Mouse (Mus musculus) c-Kit-positive CD71-negative TER-119-negative erythroid progenitor cells, embryonic 14.5 days (primary cell): ENCODE results near the gene Fam49a.
"Not testable (repeated sequence)": the region's sequence is repeated elsewhere in the genome, so short reads cannot be mapped to it uniquely, and the experiment has no call there.

Experiments
- DNase-seq: peaks from one replicate; pipeline ENCODE4 v3.0.0-alpha.2; 2013; ENCODE audit warnings: low read depth

The Fam49a gene

DNA sequence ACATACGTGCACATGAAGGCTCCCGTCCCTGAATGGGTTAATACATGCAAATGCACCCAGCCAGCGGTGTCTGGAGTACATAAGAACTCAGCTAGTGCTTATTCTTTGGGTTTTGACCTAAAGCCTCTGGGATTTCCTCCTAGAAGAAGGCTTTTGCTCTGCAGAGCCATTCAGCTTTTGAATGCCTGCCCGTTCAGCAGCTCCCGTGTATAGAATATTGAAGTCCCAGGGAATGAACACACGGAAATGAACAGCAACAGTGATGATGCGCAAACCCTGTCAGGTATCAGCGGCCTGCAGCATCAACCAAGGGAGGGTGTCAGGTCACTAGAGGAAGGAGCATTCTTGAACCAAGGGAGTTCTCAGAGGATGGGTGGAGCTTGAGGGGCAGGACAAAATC, 52.4 kb downstream of the Fam49a start:
- no peak for DNase-seq

DNA sequence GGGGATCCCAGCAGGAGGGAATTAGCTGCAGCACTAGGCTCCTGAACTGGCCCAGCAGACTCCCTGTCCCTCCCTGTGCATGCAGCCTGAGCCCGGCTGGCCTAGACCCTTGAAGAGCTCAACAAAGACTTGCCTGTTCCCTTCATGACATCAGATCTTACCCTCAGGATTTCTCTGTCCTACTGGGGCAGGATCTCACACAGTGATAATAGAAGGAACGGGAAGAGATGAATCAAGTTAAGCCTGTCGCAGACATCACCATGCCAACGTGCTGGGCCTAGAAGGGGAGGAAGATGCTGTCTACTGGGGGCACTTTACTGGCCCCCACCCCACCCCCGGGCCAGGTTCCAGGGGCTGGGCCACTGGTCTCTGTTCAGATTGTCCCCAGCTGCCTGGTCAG, 53.1 kb downstream of the Fam49a start:
- no peak for DNase-seq

DNA sequence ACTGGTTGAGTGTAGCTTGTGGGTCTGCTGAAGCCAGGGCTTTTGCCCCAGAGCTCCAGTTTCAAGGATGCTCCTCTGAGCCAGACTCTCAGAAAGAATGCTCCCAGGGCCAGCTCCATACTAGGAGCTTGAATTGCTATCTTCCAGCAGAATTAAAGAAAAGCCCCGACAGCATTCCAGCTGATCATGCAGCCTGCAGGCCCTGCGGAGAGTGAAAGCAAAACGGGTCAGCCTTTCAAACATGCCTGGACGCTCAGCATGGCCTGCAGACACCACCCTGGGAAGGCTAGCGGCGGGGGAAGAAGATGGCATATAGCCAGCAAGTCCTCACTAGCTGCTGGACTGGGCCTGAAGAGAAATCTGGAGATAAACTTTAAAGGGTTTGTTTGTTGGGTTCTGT, 55.0 kb downstream of the Fam49a start:
- no peak for DNase-seq

DNA sequence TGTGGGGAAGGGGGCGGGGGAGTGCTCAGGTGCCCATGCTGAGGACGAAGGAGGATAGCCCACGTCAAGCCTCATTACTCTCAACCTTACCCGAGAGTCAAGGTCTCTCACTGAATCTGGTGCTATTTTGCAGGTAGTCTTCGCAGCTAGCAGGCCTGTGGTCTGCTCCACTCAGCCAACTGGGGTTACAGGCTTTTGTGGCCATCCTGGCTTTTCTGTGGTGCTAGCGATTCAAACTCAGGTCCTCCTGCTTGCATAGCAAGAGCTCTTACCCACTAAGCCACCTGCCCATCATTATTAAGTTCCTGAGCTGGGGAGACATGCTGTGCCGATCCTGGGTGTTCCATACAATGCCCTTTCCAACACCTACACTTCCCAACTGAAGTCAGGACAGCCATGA, 55.7 kb downstream of the Fam49a start:
- no peak for DNase-seq

DNA sequence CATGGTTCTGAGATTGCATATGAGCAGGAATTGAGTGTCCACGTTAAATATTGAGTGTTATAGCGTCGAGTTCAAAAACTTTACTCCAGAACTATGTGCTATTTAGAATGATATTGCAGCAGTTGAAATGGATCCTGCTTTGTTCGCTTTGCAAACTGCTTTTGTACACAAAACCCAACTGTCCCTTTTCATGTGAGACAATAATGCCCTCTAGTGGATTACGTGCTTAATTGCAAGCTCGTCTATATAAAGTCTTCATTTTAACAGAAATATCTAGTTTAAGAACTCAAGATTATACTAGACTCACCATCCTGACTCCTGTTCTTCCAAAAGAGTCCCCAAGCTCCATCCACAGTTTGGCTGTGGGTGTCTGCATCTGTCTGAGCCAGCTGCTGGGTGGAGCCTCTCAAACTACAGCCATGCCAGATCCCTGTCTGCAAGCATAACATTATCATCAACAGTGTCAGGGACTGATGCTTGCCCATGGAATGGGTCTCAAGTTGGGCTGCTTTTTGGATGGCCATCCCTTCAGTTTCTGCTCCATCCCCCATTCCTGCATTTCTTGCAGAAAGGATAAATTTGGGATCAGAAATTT, 56.3 kb downstream of the Fam49a start:
- no peak for DNase-seq

DNA sequence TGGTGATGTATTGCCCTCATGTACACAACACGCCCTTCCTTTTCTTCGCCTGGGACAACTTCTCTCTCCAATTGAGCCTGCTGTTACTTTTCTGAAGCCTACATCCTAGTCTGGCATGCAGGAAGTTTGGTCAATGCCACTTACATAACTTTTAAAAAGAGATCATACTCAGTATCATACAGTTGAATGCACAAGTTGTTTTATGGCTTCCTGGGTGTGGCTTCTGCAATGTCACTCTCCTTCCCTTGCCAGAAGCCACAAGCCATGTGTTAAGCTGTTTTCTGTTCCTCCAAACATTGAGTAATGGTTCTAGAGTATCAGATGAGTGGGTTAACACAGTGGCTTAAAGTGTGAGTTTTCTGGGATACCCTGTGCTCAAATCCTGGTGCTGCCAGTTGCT, 58.8 kb downstream of the Fam49a start:
- no peak for DNase-seq

DNA sequence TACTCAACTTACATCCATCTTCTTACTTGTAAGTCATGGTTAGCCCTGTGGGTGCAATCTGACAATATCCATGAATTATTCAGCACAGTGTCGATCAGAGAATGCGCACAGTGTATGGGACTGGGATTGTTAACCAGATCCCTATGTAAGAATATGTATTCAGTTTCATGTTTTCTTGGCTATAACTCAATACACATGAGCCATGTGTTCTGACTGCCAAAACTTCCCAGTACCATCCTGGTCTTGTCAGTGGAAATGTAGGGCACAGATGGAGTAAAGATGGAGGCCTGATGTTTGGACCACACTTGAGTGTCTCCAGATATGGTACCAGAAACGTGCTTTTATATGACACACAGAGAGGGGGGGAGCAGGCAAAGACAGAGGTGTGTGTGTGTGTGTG, 59.2 kb downstream of the Fam49a start:
- no peak for DNase-seq

DNA sequence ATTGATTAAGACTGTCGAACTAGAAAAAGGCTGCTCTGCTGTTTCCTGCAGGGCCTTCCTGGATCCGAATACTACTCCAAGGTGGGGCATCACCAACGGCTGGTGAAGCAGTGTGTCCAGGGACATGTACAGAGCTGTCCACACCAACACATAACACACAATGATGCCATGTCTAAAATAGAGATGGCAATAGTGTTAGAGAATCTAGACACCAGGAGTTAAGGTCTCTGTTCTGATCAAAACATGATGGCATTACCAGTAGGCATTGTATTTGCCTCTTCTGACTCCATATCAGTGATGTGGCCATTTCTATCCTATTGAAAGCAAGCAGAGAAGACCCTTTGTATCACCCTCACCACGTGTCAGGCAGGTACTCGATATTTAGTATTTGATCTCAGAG, 61.1 kb downstream of the Fam49a start:
- no peak for DNase-seq

DNA sequence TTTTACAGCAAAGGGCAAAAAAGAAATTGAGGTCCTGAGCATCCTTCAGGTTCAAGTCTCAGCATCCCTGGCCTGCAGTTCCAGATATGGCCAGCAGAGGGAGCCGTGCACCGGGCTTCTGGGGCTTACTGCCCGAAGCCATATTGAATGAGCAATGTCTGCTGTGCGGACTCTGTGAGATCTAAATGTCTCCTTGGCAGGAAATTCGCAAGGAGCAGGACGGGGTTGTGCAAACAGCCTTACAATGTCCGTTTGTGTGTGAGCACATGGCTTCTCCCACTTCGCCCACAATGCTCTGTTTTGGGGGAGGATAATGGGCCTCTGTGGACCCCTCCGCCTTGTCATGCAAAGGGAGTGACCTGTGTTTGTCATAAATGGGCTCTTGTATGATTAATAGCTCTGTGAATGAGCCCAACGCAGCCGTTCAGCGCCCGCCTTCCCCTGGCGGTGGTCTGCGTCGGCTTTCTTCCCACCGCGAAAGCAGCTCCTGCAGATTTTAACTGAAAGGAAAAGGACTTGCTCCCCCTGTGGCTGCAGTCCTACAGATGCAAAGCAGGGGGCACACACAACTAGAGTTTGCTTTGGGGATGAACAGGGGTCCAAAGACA, 61.8 kb downstream of the Fam49a start:
- peak; percentile 70 for DNase-seq

DNA sequence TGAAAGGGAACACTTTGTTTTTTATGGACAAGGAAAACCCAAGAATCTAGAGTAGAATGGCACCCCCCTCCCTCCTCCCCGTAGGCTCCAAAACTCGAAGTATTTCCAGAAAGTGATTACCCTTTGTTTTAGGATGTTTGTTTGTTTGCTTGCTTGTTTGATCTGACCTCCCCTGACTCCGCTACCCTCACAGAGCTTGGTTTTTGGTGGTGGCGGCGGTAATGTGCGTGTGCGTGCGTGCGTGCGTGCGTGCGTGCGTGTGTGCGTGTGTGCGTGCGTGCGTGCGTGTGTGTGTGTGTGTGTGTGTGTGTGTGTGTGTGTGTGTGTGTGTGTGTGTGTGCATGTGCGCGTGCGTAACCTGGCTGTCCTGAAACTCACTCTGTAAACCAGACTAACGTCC, 62.3 kb downstream of the Fam49a start:
- DNase-seq: not testable (repeated sequence)

DNA sequence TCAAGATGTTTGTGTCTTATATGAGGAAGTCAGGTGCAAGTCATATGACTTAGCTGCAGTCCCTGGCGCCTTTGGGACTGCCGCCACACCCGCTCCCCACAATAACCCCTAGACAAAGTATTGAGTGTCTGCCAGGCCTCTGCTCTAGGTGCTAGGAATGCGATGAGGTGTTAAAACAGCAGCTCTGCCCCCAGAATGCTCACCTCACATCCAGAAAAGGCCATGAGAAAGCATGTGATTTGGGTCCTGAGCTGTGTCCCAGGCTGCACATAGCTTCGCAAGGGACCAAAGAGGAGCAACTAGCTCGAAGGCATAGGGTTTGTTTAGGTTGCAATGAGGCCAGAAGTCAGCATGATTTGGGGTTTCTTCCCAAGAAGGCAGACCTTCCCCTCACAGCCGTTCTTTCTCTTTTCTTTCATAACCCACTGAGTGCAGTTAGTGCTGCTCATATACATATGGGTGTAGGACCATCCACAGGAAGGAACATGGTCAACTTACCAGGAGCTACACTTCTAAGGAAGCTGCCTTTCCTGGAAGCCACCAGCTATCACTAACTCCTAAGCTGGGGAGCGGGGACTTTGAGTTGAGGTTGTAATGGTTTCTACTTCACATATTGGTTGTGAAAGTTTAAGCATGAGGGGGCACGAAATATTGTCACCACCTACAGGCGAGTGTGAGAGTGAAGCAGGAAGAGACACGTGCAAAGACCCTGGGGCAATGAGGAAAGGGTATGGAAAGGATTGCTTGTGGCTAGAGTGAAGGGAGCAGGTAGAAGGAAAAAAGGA, 71.8 kb downstream of the Fam49a start:
- DNase-seq: no peak

DNA sequence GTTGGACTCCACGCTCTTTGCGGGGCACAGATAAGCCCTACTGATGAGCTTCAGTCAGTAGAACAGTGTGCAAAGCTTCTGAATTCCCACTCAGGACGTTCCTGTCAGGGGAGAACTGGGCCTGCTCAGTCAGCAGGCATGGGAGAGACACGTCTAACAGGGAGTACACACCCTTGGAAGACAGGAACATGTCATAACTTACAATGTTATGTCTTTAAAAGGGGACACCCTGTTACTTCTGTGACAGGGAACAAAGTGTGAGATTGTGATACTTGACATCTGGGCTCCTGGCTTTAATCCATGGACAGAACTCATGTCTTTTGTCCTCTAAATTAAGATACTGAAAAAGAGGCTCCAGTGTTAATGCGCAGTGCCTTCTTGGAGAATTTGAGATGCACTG, 72.5 kb downstream of the Fam49a start:
- DNase-seq: no peak

DNA sequence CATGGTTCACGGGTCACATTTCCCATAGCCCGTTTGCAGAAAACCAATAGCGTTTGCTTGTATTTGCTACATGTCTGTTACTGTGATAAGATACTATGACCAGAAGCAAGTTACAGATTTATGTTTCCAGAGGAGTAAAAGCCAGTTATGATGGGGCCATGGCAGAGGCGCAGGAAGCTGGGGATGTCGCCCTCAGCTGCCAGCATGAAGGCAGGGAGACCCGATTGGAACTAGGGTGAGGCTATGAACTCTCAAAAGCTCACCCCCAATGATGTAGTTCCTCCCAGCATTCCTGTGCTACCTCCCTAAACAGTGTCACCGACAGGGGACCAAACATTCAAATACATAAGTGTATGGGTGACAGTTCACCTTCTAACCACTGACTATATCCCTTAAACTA, 73.6 kb downstream of the Fam49a start:
- no peak for DNase-seq

DNA sequence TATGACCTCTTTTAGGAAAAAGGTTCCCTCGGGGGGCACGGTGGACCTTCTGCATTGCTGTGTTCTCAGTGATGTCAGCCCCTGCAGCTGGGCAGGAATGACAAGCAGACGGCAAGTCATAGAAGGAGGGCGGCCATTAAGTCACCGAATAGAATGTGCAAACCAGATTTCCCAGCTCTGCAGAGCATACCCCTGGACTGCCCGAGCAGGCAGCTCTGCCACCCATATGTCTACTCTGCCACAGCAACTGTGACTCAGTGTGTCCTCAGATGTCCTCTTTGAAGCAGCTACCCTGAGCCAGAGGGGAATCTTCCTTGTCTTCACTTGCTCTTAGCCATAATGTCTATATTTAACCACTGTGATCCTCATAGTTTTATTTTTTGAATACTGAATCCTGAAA, 75.4 kb downstream of the Fam49a start:
- no peak for DNase-seq

DNA sequence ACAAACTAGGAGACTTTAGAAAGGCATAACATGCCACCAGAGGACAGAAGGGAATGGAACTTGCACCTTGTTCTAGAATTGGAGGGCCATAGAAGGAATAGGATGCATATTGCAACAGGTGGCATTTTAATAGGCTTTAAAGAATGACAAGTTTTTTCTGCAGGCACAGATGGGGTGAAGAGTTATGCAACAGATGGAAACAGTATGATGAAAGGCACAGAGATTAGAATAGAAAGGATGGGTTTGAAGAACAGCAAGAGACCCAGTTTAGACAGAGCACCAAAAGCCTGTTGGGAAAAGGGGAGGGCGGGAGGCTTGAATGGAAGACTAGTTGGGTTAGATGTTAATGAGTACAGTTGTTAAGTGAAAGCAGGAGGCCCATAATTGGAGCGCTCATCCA, 81.4 kb downstream of the Fam49a start:
- no peak for DNase-seq

DNA sequence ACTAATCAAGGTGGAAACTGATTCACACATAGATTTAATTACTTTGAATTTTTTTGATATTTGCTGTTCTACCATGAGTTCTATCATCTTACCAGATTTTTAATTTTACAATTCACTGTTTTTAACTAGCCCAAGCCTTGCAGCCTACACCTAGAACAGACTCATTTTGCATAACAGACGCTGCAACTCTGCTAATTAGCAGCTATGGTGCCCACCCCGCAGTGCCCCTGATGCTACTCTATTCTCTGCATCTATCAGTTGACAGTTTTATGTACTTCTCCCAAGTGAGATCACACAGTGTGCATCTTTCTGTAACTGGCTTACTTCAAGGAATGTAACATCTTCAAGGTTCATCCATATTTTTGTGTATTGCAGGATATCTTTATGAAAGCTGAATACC, 86.7 kb downstream of the Fam49a start:
- no peak for DNase-seq

DNA sequence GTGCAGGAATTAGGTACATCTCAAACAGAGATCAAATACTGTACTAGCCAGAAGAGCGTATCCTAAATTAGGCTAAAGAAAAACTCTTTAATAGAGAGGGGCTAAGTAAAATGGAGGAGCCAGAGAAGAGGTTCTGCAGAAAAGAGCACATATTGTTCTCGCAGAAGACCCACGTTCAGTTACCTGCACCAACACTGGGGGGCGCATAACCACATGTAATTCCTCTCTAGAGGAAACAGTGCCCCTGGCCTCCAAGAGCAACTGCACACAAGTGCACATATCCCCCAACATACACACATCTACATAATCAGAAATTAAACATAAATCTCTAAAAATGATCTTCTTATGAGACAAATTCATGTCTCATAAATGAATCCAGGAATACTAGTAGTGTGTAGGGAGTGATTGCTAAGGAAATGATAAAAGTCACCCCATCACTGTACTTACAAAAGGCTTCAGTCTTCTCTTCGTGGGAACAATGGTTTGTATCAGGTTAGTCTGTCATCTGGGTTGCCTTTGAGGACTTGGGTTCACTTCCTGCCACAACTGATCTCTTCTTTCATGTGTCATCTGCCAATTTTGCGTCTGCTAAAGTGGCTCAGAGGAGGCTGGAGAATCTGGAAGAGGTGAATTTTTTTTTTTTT, 87.8 kb downstream of the Fam49a start:
- DNase-seq: no peak

DNA sequence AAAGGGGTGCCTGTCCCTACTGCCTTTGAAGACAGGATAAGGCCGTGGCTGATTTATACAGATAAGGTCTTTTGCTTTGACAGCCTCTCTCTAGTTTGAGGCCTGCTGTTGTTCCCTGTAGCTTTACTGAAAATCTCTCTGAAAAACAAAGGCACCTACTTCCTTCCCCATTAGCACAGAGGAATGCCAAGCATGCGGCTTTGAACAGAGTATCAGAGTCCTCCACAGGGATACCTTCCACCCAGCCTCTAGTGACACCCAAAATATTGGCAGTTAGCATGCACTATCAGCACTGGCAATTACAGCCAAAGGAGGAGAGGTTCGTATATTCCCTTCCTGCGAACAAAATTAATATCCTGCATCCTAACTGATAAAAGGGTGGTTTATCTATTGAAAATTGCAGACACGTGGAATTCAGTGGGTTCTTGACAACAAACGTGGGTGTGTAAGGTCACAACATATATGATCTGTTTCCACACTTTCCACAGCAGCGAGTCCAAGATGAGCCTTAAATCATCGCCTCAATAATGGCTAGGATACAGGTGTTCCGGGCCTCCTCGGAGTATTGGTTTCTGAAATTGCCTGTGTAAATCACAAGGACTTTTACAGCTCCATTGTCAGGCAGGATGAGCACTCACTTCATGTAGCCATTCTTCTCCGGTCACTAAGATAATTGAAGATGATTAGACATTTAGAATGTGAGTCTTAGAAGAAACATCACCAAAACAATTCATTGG, 90.0 kb downstream of the Fam49a start:
- no peak for DNase-seq

DNA sequence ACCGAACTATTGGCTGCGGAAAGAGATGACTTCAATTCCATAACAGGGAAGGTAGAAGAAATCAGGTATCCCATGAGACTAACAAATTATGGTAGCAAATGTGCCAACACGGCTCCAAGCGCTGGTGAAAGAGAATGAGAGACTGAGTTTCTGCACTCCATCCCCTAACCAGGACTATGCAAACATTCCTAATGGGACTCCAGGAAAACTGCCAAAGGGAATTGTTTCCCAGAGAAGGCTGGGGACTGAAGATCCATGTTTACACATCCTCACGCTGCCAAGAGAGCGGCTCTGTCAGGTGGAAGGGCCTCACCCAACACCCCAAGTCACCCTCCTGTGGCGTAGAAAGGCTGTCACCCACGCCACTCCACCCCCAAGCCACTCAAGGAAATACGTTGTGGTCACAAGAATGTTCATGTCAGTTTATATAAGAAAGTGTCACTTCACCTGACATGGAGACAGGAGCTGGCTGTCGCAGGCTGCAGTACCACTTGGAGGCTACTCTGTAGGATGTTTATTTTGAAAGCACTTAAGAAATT, 92.2 kb downstream of the Fam49a start:
- no peak for DNase-seq

DNA sequence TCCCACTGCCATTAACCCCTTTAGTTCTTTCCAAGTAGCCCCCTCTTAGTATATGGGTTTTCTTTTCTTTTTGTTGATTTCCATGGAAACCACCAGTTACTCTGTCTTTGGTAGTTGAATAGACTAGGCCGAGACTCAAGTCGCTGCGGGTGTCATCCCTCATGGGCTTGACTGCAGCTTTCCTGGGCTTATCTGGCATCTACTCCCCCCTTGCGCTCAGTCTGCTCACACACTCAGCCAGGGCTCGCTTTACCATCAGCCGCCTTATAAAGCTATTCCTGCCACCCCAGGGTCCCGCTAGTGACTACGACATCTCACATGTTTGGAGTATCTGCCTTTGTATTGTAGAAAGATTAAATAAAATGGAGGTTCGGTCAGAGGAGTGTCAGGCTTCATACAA, 94.1 kb downstream of the Fam49a start:
- no peak for DNase-seq

DNA sequence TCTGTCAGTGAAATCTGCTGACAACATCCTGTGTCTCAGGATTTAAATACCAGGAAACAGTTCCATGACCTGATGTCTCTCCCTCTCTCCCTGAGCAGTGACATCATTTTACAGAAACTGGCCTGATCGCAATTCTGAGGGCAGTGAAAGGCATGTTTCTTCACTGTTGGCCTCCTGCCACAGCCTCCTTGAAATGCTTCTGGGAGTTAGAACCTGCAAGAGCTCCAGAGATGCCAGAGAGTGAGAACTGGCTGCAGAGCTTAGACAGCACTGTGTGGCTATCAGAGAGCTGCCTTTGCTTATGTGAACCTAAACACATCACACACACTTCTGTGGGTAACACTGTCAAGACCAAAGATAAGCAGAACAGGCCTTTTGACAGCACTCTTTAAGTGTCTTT, 94.5 kb downstream of the Fam49a start:
- no peak for DNase-seq

DNA sequence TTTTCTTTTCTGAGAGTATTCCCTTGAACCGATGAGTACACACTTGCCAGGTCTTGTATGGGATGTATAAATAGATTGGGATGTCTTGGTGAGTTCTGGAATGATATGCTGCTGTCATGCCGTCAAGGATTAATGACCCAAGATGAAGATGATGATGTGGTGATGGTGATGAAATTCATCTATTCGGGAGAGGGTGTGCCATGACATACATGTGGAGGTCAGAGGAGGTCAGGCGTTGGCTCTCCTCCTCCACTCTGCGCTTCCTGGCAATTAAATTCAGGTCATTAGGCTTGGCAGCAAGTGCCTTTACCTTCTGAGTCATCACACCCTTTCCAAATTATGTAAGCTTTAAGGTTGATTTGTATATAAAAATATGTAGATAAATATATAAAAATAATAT, 95.0 kb downstream of the Fam49a start:
- no peak for DNase-seq
